Mouse (Mus musculus) thymus, adult 2 months (tissue): ENCODE data around the gene Pip5k1b. TPM values are rescaled to one million over a fixed set of nuclear protein-coding genes. Genes with fewer than 3 reads are reported as not detected.
A peak's percentile ranks its signal among the peaks of the same experiment; 100 is the strongest.

Source experiments
- DNase-seq: peaks from one replicate; pipeline ENCODE4 v3.0.0; 2021
- H3K27ac ChIP-seq: fragments of 200-500 bp; 2 replicates; pipeline ENCODE4 v1.5.1; 2012; ENCODE audit warnings: low read length, control low read depth; ENCODE audit not compliant: control insufficient read depth, insufficient read depth
- H3K27me3 ChIP-seq: fragments of 200-500 bp; 2 replicates; pipeline ENCODE4 v1.6.1; 2012; ENCODE audit warnings: mild to moderate bottlenecking, low read length, moderate library complexity, mixed read lengths; ENCODE audit not compliant: control insufficient read depth, insufficient read depth
- H3K36me3 ChIP-seq: fragments of 200-500 bp; 2 replicates; pipeline ENCODE4 v1.6.1; 2012; ENCODE audit warnings: mild to moderate bottlenecking, low read length, moderate library complexity; ENCODE audit not compliant: control insufficient read depth, insufficient read depth
- H3K4me1 ChIP-seq: fragments of 200-500 bp; replicated peaks from 2 replicates; pipeline ENCODE4 v1.6.1; 2012; ENCODE audit warnings: low read length; ENCODE audit not compliant: control insufficient read depth, insufficient read depth
- H3K4me3 ChIP-seq: fragments of 200-500 bp; 2 replicates; pipeline ENCODE4 v1.5.1; 2012; ENCODE audit warnings: mild to moderate bottlenecking, low read length, control low read depth, moderate library complexity; ENCODE audit not compliant: control insufficient read depth, insufficient read depth
- CTCF ChIP-seq: fragments of 200-500 bp; IDR thresholded peaks from 2 replicates; pipeline ENCODE4 v1.5.1; 2012; ENCODE audit warnings: mild to moderate bottlenecking, control low read depth, low read length, moderate library complexity, borderline replicate concordance; ENCODE audit not compliant: control insufficient read depth, poor library complexity, insufficient read depth; ENCODE audit errors: extremely low read depth
- POLR2A ChIP-seq: fragments of 200-500 bp; IDR thresholded peaks from 2 replicates; pipeline ENCODE4 v1.6.1; 2012; ENCODE audit warnings: mild to moderate bottlenecking, low read length, control low read depth, moderate library complexity; ENCODE audit not compliant: control insufficient read depth, poor library complexity, insufficient read depth; ENCODE audit errors: extremely low read depth
- WGBS: fragments of 180-500 bp; shearing (Covaris S2); methylation state at CpG from one replicate; pipeline ENCODE4 v1.1.7; 2018; 5-methylcytosine and 5-hydroxymethylcytosine counted together
- polyA plus RNA-seq: library from polyadenylated mRNA; depleted of rRNA; stranded (reverse); fragments of >200 nt; gene quantifications from 2 replicates; pipeline ENCODE4 v1.2.3, GENCODE M21; 2012

Gene Pip5k1b
- polyA plus RNA-seq, 1 experiment = 5.0 TPM

DNA sequence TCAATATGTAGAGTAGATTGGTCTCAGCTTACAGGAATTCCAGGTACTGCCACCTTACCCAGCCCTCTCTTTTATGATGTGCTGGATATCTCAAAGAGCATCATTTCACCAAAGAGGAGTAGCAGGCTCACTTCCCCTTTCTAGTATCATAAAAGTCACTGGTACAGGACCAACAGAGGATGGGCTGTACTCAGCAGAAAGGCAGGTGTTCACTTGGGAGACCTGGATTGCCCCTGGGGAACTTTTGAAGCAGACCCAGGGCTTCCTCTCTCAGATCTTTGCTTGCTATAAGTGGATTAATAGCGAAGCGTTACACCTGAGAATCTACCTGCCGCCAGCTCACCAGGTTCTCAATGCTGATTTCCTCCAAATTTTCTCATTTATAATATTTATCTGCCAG lies 127.7 kb downstream of the Pip5k1b start:
- Histone ChIP-seq H3K27ac (no peak overlapping the region), H3K4me1 (no peaks in the 10 kb centered on the region), H3K36me3 (no peaks in the 10 kb centered on the region), H3K4me3 (no peak overlapping the region), H3K27me3 (no peaks in the 10 kb centered on the region)
- no peak for DNase-seq
- no peak for TF ChIP-seq CTCF
- TF ChIP-seq POLR2A = no peak
- 100% methylated on average over 3 of the region's 3 CpGs for WGBS

DNA sequence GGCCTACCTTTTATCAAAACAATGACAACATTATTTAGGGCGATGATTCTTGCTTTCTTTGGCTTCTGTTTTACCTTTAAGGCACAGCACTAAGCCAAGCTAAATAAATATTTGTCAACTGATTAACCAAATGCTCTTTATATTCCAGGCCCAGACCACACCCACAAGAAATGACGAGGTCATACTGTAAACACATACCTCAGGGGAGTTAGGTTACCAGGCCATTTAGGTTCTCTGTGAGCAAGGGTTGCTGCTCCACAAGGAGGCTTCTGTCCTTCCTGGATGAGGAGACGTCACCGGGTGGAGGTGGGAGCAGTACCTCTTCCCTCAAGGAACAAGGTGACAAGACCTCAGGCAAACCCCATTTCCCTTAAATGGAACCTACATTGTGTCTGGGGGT lies 128.4 kb downstream of the Pip5k1b start:
- no peak for DNase-seq
- Histone ChIP-seq H3K27ac (no peak overlapping the region), H3K27me3 (no peaks in the 10 kb centered on the region), H3K4me3 (no peak overlapping the region), H3K36me3 (no peaks in the 10 kb centered on the region), H3K4me1 (no peaks in the 10 kb centered on the region)
- WGBS = 92% methylated on average over 4 of the region's 4 CpGs
- TF ChIP-seq POLR2A (no peak), CTCF (no peak)

DNA sequence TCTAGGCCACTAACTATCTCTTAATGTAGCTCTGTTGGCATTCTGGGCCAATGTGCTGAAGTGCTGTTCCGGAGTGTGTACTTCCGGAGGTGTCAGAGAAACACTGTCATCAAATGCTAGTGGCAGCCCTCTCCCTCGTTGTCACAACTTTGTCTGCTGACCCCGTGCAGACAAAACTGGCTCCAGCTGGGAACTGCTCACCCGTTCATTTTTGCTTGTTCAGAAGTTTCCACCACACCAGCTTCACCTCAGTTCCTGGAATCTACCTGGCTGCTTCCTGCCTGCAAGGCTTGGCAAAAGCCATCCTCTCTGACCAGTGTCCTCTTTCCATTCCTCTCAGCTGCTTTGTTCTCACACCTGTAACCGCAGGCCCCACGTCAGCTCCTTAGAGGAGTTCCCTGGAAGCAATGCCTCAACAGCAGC lies 128.9 kb downstream of the Pip5k1b start:
- no peak for TF ChIP-seq CTCF
- no peak for TF ChIP-seq POLR2A

GRCm38 (mm10) chr19:24418030-24418429 lies 137.6 kb downstream of the Pip5k1b start:
- TF ChIP-seq POLR2A (no peak), CTCF (no peak)
- 80% methylated on average over 3 of the region's 3 CpGs for WGBS

More for the DNA sequence above, 128.9 kb downstream of the Pip5k1b start:
- no peak overlapping the region for H3K27ac ChIP-seq
- H3K36me3 ChIP-seq = no peaks in the 10 kb centered on the region
- WGBS = 93% methylated on average over 7 of the region's 7 CpGs
- H3K4me1 ChIP-seq = no peaks in the 10 kb centered on the region
- DNase-seq = no peak
- H3K4me3 ChIP-seq = no peak overlapping the region
- H3K27me3 ChIP-seq = no peaks in the 10 kb centered on the region

GRCm38 (mm10) chr19:24417659-24418004 lies 138.0 kb downstream of the Pip5k1b start:
- H3K4me3 ChIP-seq = no peak overlapping the region
- H3K36me3 ChIP-seq = no peaks in the 10 kb centered on the region
- no peaks in the 10 kb centered on the region for H3K27me3 ChIP-seq
- 55% methylated on average over 3 of the region's 3 CpGs for WGBS
- H3K4me1 ChIP-seq = peaks cover 17% of the 10 kb centered on the region
- H3K27ac ChIP-seq = 0 out of 2 replicates have a peak overlapping the region, but pooled peaks have one; percentile 28
- no peak for TF ChIP-seq CTCF
- TF ChIP-seq POLR2A = no peak
- no peak for DNase-seq

More at GRCm38 (mm10) chr19:24418030-24418429, 137.6 kb downstream of the Pip5k1b start:
- DNase-seq = no peak
- H3K27ac ChIP-seq = no peak overlapping the region
- peaks cover 17% of the 10 kb centered on the region for H3K4me1 ChIP-seq
- H3K36me3 ChIP-seq = no peaks in the 10 kb centered on the region
- no peaks in the 10 kb centered on the region for H3K27me3 ChIP-seq
- no peak overlapping the region for H3K4me3 ChIP-seq

- DNase-seq = no peak
- H3K4me1 ChIP-seq = peaks cover 17% of the 10 kb centered on the region
- H3K27me3 ChIP-seq = no peaks in the 10 kb centered on the region
- 81% methylated on average over 9 of the region's 9 CpGs for WGBS
- H3K27ac ChIP-seq = peak overlapping the region; percentile 28; the same call in 1 of the 2 replicates
- TF ChIP-seq CTCF = no peak
- no peak for TF ChIP-seq POLR2A
- no peak overlapping the region for H3K4me3 ChIP-seq
- H3K36me3 ChIP-seq = no peaks in the 10 kb centered on the region
These were observed 138.6 kb downstream of the Pip5k1b start for GRCm38 (mm10) chr19:24416975-24417658.
